Mouse (Mus musculus): ENCODE results near the gene Pkp1. TPM values are rescaled to one million over a fixed set of nuclear protein-coding genes. Genes with fewer than 3 reads are reported as not detected.

The Pkp1 gene
- 0.09 and 0.15 TPM in 2 replicates for polyA plus RNA-seq (2015; fragmentation: Nextera tagmentation; extraction: Ambion mirVana)

GRCm38 (mm10) chr1:135918644-135919407, at the start of gene Pkp1:
Gene Pkp1, minus strand, starts transcription at chr1:135919207.

GRCm38 (mm10) chr1:135835716-135836483, 83.1 kb downstream of the Pkp1 start, which contains the start of gene Tnnt2:
Gene Tnnt2, plus strand, starts transcription at chr1:135836354.

Other genes with a start within 250 kb of the Pkp1 start
- 60.1 and 68.6 TPM in 2 replicates for gene Csrp1, start 199.1 kb downstream of the Pkp1 start, polyA plus RNA-seq (2015; fragmentation: Nextera tagmentation; extraction: Ambion mirVana)
- gene Phlda3, start 153.1 kb downstream of the Pkp1 start, polyA plus RNA-seq (2015; fragmentation: Nextera tagmentation; extraction: Ambion mirVana), result 91.0 and 97.6 TPM in 2 replicates
- gene Tnni1, start 139.8 kb downstream of the Pkp1 start, polyA plus RNA-seq (2015; fragmentation: Nextera tagmentation; extraction: Ambion mirVana), result 1.6 and 2.5 TPM in 2 replicates
- 0.25 and 0.50 TPM in 2 replicates for gene Lad1, start 100.6 kb downstream of the Pkp1 start, polyA plus RNA-seq (2015; fragmentation: Nextera tagmentation; extraction: Ambion mirVana)
- gene Tnnt2, start 82.9 kb downstream of the Pkp1 start, polyA plus RNA-seq (2015; fragmentation: Nextera tagmentation; extraction: Ambion mirVana), result 2.2 and 3.4 TPM in 2 replicates
- gene Igfn1, start 87.1 kb upstream of the Pkp1 start, polyA plus RNA-seq (2015; fragmentation: Nextera tagmentation; extraction: Ambion mirVana), result not detected in 2 replicates
- gene Tmem9, start 88.9 kb upstream of the Pkp1 start, polyA plus RNA-seq (2015; fragmentation: Nextera tagmentation; extraction: Ambion mirVana), result 197 and 210 TPM in 2 replicates
- gene Ascl5, start 131.6 kb upstream of the Pkp1 start, polyA plus RNA-seq (2015; fragmentation: Nextera tagmentation; extraction: Ambion mirVana), result not detected in 2 replicates
- 0.08 and 0.10 TPM in 2 replicates for gene Cacna1s, start 133.5 kb upstream of the Pkp1 start, polyA plus RNA-seq (2015; fragmentation: Nextera tagmentation; extraction: Ambion mirVana)
- 20.3 and 26.3 TPM in 2 replicates for gene Kif21b, start 212.2 kb upstream of the Pkp1 start, polyA plus RNA-seq (2015; fragmentation: Nextera tagmentation; extraction: Ambion mirVana)